9 mouse cellular contexts compared by ENCODE assay signal in genomic region chr6:81839474-81840153, GRCm38 (mm10).
DNase-seq lines count a peak whose midpoint lies in the region; ATAC-seq and TF ChIP-seq lines count a peak whose summit lies in the region.
"Had no signal": no experiment of that assay in that cellular context is flagged by ENCODE, and none has a peak within 500 bp of the region (broad histone marks: within the 10 kb centered on the region; RNA-seq: fewer than 3 reads in every experiment).

No protein-coding gene starts in this region.

- TF ChIP-seq POLR2A in CH12.LX (IDR thresholded peaks at IDR 0.05; ENCODE audit: low read depth, low read length) = no peak
- no peak for TF ChIP-seq POLR2A in brain, embryonic 14.5 days (IDR thresholded peaks at IDR 0.05; ENCODE audit: borderline replicate concordance, extremely low read depth, insufficient read depth, insufficient read length, poor library complexity, severe bottlenecking)

- dilution Hi-C loops in CH12.LX (cut with MboI; ENCODE audit: extremely low pct_ligation_motif_present, extremely low pct_unique_long_range_greater_than_20kb, low sequenced_read_pairs) = no loop called here

- no peak for DNase-seq in heart, postnatal 0 days (ENCODE audit: low spot score)
- DNase-seq in heart, adult 18-20 months = no peak
- no peak for DNase-seq in CH12.LX (ENCODE audit: extremely low read depth)
- DNase-seq in brain, embryonic 14.5 days (ENCODE audit: low read depth) = peak; percentile 56
- peak; percentile 22 to 26 for DNase-seq in kidney, postnatal 36 days
- DNase-seq in thymus, postnatal 36 days = no peak
- no peak for DNase-seq in cerebellum, postnatal 4 days (ENCODE audit: low spot score in 2 of 2)
- DNase-seq: adrenal gland, adult 8-10 months had no signal

- no peak for TF ChIP-seq EP300 in heart, postnatal 0 days (IDR thresholded peaks at IDR 0.05; ENCODE audit: low read depth)
- no peak for TF ChIP-seq EP300 in CH12.LX (IDR thresholded peaks at IDR 0.05; ENCODE audit: low read length)

- no peaks in the 10 kb centered on the region for H3K79me2 ChIP-seq in CH12.LX (replicated peaks; ENCODE audit: control insufficient read depth, extremely low read depth, insufficient read depth, poor library complexity, severe bottlenecking)

- in situ Hi-C loops in CH12.LX (cut with MboI; ENCODE audit: low pct_ligation_motif_present, low pct_unique_long_range_greater_than_20kb, low sequenced_read_pairs) = no loop called here

- no peak for ATAC-seq in heart, postnatal 0 days (ENCODE audit: insufficient read depth, low read depth)
- ATAC-seq in forebrain, embryonic 13.5 days = no peak

- H3K27ac ChIP-seq in heart, postnatal 0 days (ENCODE audit: low read depth) = no peak overlapping the region
- H3K27ac ChIP-seq in CH12.LX (ENCODE audit: insufficient read depth, low read depth) = no peak overlapping the region
- no peak overlapping the region for H3K27ac ChIP-seq in forebrain, embryonic 13.5 days

- H3K36me3 ChIP-seq in heart, postnatal 0 days (replicated peaks; ENCODE audit: control insufficient read depth, insufficient read depth, low read length) = no peaks in the 10 kb centered on the region
- no peaks in the 10 kb centered on the region for H3K36me3 ChIP-seq in CH12.LX (replicated peaks in 1 of 2; ENCODE audit: control insufficient read depth in 1 of 2, insufficient read depth in 1 of 2, low read length in 1 of 2)
- no peaks in the 10 kb centered on the region for H3K36me3 ChIP-seq in forebrain, embryonic 13.5 days (ENCODE audit: poor library complexity, severe bottlenecking)

- H3K4me1 ChIP-seq in heart, postnatal 0 days (ENCODE audit: control insufficient read depth, insufficient read depth) = no peaks in the 10 kb centered on the region
- no peaks in the 10 kb centered on the region for H3K4me1 ChIP-seq in CH12.LX (ENCODE audit: control insufficient read depth in 1 of 2, insufficient read depth in 2 of 2)
- no peaks in the 10 kb centered on the region for H3K4me1 ChIP-seq in forebrain, embryonic 13.5 days

- H3K9me3 ChIP-seq in heart, postnatal 0 days (replicated peaks; ENCODE audit: control insufficient read depth, low read length) = no peaks in the 10 kb centered on the region
- peaks cover 42% of the 10 kb centered on the region for H3K9me3 ChIP-seq in CH12.LX (replicated peaks; ENCODE audit: low read length)
- H3K9me3 ChIP-seq in forebrain, embryonic 13.5 days (replicated peaks) = no peaks in the 10 kb centered on the region

- 51% methylated on average over 11 of the region's 11 CpGs for WGBS in heart, postnatal 0 days
- 71% methylated on average over 11 of the region's 11 CpGs for WGBS in forebrain, embryonic 13.5 days

- TF ChIP-seq CTCF in heart, postnatal 0 days (IDR thresholded peaks at IDR 0.05; ENCODE audit: low read depth) = peak; percentile 43; the same call in 1 of the 2 replicates
- TF ChIP-seq CTCF in CH12.LX (conservative IDR thresholded peaks at IDR 0.05 in 1 of 2, IDR thresholded peaks at IDR 0.05 in 1 of 2; ENCODE audit: low read depth in 2 of 2, low read length in 2 of 2) = peak in 1 of 2 experiments; percentile 44; a peak in 1 of 4 replicates
- TF ChIP-seq CTCF in brain, embryonic 14.5 days (IDR thresholded peaks at IDR 0.05; ENCODE audit: borderline replicate concordance, extremely low read depth, insufficient read depth, insufficient read length) = peak; percentile 32; the same call in 1 of the 2 replicates

- no peak overlapping the region for H3K9ac ChIP-seq in heart, postnatal 0 days (replicated peaks; ENCODE audit: low read depth, low read length)
- H3K9ac ChIP-seq in CH12.LX (ENCODE audit: insufficient read depth, low read depth) = no peak overlapping the region
- H3K9ac ChIP-seq in forebrain, embryonic 13.5 days = no peak overlapping the region

- peak; percentile 47 for TF ChIP-seq RAD21 in CH12.LX (IDR thresholded peaks at IDR 0.05; ENCODE audit: low read depth, low read length)

- no peaks in the 10 kb centered on the region for H3K27me3 ChIP-seq in heart, postnatal 0 days (ENCODE audit: control insufficient read depth, insufficient read depth, low read length)
- H3K27me3 ChIP-seq in CH12.LX (replicated peaks) = no peaks in the 10 kb centered on the region
- H3K27me3 ChIP-seq in forebrain, embryonic 13.5 days = no peaks in the 10 kb centered on the region

- H3K4me2 ChIP-seq in heart, postnatal 0 days (ENCODE audit: low read depth, low read length) = peak overlapping the region; percentile 45
- H3K4me2 ChIP-seq in CH12.LX (ENCODE audit: insufficient read depth, low read depth, poor library complexity, severe bottlenecking) = no peak overlapping the region
- H3K4me2 ChIP-seq in forebrain, embryonic 13.5 days = no peak overlapping the region

- H3K4me3 ChIP-seq in heart, postnatal 0 days (ENCODE audit: low read depth, low read length) = peak overlapping the region; percentile 25; the same call in 1 of the 2 replicates
- no peak overlapping the region for H3K4me3 ChIP-seq in CH12.LX (replicated peaks in 1 of 3; ENCODE audit: low read depth in 2 of 3, low read length in 2 of 3, poor library complexity in 1 of 3)
- H3K4me3 ChIP-seq in forebrain, embryonic 13.5 days = no peak overlapping the region

TF ChIP-seq in CH12.LX, 34 proteins besides CTCF, POLR2A, EP300 and RAD21:
- TF ChIP-seq ZKSCAN1 (IDR thresholded peaks at IDR 0.05; ENCODE audit: borderline replicate concordance, low read depth, low read length) (no peak), SMC3 (IDR thresholded peaks at IDR 0.05; ENCODE audit: low read depth, low read length) (no peak; the same call in 1 of the 2 replicates), POLR2AphosphoS2 (IDR thresholded peaks at IDR 0.05; ENCODE audit: low read depth, low read length) (no peak), MAZ (IDR thresholded peaks at IDR 0.05; ENCODE audit: low read depth, low read length) (no peak), ZC3H11A (IDR thresholded peaks at IDR 0.05; ENCODE audit: low read depth, low read length) (no peak), ETS1 (conservative IDR thresholded peaks at IDR 0.05; ENCODE audit: low read depth, low read length) (no peak)

Comparison
In these comparisons a context has a peak if more than half of its experiments do, and no peak if none do; other contexts are left out.
1. DNase-seq: peak in brain, embryonic 14.5 days (single experiment) and kidney, postnatal 36 days (2 of 2); none in heart, postnatal 0 days (single experiment), heart, adult 18-20 months (0 of 2), CH12.LX (single experiment), thymus, postnatal 36 days (0 of 2) and cerebellum, postnatal 4 days (0 of 2).